Mouse (Mus musculus): ENCODE measurements at regions not wholly inside any gene's neighbourhood (a gene's known extent, or its start where the extent isn't known, plus 50 kb on each side); places are given as distances from the start of the nearest gene placed in this dataset.

DNA sequence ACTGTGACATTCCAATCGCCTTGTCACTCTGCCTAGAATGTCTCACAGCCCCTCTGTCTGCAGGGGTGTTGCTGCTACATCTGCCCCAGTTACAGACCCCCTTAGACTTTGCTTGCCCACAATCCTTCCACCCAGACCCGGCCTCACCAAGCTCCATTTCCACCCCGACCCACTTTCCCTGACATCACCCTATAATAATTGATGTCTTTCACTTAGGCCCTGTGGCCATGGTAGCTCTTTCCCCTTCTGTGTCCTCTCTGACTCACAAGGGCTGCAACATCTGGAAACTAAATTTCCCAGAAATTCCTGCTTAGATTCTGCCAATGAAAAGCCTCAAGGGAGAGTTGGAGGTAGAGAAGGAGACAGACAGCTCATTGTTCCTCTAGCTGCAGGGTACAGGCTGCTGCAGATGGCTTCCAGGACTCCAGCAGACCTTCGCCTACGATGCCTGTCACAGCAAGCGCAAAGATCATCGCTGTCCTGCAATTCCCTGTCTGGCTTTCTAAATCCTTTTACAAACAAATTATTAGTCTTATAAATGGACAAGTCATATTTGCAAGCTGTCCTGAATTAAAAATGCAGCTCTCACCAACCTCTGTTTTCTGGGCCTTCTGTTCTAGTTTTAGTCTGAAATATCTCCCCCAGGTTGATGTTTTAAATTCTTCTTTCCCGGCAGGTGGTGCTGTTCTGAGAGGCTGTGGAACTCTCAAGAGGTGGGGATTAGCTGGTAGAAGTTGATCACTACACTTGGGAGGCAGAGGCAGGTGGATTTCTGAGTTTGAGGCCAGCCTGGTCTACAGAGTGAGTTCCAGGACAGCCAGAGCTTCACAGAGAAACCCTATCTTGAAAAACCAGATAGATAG lies 104.9 kb upstream of the Oxgr1 start:
- no peak for DNase-seq (ENCODE audit: low spot score)

DNA sequence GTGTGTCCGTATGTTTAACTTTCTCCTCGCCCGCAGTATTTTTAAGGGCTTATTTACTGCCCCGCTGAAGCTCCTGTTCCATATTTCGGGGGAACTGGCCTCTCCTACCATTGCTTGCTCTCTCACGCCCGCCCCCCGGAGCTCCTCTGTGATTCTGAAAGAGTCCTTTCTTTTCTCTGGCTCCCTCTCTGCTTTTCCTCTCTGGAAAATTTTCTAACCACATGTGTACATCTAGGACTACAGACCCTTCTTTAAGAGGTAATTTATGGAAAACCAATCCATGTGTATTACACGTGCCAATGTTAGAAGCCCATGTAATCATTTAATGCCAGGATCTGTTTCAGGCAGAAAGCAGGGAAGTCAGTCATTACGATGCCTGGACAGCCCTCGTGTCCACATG lies 106.6 kb upstream of the Oxgr1 start:
- no peak for DNase-seq (ENCODE audit: low spot score)

DNA sequence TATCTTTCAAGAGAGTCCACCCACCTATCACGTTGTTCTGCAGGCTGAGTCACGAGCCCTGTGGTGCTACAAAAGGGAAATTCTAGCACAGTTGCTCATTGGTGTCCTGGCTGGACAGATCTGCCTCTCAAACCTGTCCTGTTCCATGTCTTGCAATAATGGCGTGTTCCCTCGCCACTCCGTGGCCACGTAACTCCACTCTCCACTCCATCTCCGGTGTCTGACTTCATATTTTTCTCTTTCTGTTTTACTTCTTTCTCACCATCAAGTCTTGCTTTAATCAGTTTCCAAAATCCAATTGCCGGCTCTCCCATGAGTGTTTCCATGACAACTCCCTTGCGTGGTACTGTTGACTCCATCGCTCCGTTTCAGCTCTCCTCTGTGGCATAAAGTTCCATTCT lies 107.1 kb upstream of the Oxgr1 start:
- no peak for DNase-seq (ENCODE audit: low spot score)

DNA sequence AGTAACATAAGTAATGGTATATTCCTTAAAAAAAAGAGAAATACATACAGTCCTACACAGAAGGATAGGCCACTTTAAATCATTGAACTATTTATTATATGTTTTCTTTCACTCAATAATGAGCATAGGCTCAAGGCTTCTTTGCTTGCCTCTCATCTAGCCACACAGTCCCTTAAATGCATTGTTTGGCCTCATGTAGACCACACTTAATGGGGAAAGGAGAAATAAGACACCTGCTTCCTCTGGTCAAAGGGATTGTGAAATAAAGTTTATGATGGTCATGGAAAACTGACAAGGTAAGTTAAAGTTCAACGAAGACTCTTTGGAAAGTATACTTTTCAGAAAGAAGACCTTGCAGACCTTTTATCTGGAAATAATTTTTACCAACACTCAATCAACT lies 108.4 kb upstream of the Oxgr1 start:
- no peak for DNase-seq (ENCODE audit: low spot score)

DNA sequence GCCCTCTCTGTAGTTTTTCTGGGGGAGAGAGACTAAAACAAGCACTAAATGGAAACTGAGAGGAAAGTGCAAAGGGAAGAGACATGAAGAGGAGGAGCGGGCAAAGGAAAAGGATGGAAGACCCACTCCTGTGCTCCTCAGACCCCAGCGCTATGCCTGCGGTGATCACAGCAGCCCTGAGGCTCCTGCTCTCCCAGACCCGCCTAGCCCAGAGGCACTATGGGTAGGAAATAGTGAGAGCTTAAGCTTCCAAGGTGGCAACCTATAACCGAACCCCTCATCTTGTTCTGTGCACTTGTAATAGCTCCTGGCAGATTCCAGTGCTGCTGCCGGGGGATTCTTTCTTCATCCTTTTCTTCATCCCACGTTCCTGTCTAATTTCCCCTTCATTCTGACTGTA lies 112.2 kb upstream of the Oxgr1 start:
- DNase-seq (ENCODE audit: low spot score) = no peak

DNA sequence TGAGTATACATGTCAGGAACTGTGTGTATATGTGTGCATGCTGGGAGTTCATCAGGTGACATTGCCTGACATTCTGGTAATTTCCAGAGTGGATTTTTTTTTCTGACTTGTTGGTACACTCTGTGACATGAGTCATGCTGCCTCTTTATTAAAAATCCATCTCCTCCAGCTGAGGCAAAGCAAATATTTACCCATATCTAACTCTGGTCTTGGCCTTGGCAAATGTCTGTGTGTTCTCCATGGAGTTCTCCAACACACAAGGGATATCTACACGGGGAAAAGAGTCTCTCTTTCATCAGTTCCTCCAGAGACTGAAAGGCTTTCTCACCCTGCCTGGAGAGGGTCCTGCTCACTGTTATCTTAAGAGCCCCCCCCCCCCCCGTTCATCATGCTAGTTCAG lies 111.3 kb upstream of the Mbnl2 start:
- peak; percentile 36 for DNase-seq (ENCODE audit: low spot score)

DNA sequence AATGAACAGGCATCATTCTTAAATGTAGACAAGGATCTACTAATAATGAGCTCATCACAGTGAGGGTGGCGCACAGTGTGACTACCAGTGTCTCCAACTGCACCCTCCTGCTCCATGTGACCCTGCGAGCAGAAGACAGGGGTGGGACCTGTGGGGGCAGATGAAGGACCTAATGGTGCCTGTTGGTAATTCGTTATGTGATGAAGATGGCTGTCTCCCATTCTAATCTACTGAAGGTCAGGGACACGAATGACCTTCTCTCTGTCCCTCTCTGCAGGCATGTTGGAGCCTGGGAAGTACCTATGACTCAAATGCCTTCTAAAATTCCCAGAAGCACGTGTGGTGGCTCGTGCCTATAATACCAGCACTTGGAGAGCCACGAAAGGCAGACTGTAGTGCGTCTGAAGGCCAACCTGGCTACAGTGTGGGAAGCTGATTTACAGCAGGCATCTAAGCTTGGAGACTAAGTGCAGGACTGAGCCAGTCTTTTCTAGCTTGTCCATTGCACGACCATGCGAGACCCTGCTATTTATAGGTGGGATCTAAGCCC lies 109.9 kb upstream of the Mbnl2 start:
- DNase-seq (ENCODE audit: low spot score) = no peak

DNA sequence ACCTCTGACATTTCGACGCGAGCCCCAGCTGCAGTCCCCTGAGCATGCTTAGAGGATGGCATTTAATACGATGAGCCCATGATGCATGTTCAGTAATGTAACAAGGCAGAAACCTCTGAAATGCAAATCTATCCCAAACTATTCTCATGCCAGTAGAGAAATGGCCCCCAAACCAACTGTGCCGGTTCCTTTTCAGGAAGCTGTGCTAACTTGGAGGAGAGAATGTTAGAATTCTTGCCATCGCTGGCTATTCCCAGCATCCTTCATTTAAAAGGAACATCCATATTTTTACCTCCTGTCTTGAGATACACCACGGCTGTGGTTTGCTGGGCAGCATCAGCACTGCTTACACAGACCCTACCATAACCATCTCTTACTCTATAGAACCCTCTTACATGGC lies 104.7 kb upstream of the Mbnl2 start:
- no peak for DNase-seq (ENCODE audit: low spot score)

DNA sequence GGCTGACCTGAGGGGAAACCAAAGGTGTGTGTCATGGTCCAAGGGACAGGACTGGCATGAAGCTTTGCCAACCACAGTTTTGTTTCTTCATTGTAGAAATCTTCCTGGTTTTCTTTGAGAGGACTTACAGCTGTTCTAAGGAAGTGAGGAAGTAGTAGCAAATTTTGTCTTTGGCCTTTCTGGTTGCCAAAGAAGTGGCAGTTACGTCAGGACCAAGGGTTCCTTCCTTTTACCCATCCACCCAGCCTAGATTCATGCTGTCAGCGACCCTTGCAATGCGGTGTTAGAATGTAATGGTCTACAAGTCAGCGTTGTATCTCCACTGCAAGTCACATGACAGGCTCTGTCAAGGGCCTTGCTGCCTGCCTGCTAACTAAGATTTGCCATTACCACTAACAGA lies 103.4 kb upstream of the Mbnl2 start:
- no peak for DNase-seq (ENCODE audit: low spot score)

DNA sequence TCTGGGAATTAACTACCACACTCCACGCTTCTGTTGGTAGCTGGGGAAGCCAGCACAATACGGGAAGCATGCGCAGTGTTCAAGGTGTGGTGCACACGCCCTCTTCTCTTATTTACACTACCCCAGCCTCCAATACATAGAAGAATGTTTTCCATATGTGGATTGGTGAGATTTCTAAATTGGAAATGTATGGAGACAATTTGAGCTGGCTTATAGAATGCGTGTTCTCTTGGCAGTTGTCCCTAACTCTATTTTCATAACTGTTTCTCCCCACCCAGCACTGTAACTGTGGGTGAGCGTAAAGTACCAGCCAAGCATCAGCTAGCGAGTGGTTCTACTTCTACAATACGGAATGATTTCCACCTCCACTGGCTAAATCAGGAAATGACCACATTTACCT lies 102.6 kb upstream of the Mbnl2 start:
- no peak for DNase-seq (ENCODE audit: low spot score)

DNA sequence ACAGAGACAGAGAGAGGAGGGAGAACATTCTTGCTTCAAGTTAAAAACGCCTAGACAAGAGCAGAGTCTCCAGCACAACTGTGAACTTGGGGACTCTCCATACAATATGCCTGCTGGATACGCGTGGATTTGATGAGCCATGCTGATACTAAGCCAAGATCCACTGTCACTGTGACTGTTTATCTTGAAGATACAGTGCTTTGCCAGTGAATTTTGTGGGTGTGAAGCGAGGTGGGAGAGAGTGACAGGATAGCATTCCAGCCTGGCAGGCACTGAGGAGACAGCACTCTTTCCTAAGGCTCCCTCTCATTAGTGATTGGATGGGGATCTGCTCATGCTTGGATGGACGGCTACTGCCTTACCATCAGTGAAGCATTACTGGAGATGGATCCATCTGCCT lies 100.9 kb upstream of the Mbnl2 start:
- no peak for DNase-seq (ENCODE audit: low spot score)

DNA sequence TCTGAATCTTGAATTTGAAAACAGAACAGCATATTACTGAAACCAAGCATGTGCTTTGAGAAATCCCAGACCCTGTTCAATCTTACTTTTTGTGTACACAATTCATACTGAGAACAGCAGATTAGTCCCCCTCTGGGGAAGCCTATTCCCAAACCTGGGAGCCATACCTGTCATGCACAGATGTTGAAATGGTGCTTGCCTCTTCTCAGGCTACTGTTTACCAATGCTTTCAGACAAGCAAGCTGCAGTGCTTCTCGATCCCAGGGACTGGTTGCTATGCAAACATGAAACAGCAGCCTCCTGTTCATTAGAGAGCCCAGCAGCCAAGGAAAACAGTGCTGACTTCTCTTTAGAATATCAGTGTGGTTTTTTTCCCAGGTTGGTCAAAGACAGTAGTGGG lies 80.3 kb upstream of the Mbnl2 start:
- no peak for DNase-seq (ENCODE audit: low spot score)

DNA sequence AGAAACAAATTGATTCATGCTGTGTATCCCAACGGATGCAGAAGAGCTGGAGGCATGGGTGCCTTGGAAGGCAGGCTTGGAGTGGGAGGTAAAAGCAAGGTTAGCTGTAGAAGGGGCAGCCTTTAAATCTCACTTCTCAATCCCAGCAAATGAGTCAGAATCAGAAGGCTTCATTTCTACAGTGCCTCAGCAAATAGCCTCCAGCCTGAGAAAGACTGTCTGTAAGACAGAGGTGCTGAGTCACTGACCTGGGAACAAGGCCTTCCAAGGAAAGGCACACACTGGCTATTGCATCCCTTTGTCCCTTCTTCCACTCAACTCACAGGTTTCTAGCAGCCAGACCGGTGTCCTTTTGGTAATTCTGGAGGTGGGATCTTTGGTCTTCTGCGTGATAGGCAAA lies 63.7 kb upstream of the Mbnl2 start:
- no peak for DNase-seq (ENCODE audit: low spot score)

DNA sequence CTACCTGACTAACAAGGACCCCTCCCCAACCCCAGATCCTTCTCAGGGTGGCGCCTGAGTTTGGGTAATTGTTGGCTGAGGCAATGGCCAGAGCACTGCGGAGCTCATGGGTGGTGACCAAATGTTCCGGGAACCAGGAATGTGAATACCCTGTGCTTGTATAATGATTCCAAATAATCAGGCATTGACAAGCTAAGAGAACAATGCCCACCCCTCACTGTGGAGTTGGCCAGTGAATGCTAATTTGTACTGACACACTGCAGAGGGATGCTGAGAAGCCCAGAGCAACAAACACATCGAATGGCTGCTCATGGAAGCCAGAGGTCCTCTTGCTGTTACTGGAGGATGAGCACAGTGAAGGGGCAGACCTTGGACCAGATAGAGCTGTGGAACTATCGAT lies 62.8 kb upstream of the Mbnl2 start:
- DNase-seq (ENCODE audit: low spot score) = no peak

DNA sequence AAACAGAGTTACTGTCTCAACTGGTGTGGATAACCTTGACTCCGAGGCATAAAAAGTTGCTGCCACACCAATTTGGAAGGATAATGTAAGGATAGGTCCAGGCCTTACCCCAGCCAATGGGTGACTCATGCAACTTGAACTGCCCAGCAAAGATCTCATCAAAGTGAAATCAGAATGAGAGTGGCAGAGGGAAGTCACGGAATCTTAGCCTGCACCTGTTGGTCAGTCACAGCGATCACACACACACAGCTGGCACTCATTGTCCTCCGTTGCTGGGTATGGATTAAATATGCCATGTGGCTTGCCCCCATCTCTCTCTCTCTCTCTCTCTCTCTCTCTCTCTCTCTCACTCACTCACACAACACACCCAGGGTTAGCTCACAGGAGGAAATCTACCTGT lies 56.2 kb upstream of the Mbnl2 start:
- no peak for DNase-seq (ENCODE audit: low spot score)

DNA sequence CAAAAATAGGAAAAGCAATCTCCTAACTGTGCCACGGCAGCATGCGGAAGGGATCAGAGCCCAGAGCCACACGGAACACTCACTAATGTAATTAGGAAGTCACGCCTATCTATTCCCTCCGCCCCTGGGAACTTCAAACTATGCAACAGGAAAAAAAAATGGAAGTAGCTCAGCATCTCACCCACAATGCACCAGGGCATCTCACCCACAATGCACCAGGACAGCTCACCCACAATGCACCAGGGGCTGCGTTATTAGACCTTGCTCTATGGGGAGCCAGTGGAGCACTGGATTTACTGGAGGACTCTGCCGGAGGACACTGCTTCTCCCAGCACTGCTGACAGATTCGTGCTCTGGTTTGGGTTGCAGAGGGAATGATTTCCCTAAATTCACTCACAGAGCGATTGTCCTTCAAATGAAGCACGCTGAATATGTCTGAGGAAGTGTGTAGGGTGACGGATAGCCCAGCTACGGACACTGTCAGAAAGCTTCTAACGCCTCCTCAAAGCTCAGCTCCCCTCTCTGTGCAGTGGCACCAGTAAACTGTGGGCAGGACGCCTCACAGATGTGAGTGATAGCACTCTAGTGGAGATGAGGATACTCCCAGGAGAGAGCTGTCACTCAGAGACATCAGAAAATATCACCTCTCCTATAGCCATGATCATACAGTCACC lies 51.8 kb upstream of the Mbnl2 start:
- DNase-seq (ENCODE audit: low spot score) = no peak

DNA sequence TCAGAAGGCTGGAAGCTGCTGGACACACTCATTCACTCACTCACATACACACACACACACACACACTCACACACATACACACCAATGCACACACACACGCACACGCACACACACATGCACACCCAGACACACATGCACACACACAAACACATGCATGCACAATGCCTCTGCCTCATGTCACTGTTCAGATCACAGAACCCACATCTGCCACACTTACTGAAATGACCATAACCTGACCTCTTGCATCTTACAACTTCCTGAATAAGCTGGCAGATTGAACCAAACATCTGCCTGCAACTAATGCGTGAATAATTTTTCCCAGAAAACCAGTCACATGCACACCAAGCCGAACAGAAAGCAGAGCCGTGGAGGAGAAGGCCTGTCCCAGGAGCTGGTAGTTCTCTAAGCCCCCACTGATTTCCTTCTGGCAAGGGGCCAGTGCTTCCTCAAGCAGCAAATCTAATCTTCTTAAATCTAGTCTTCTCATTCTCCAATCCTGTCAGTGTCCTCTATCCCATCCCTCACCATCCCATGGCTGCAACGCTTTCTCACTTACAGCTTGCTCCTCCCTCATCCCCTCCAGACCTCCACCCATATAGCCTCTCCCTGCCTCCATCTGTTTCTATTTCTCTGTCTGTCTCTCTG lies 51.1 kb upstream of the Mbnl2 start:
- no peak for DNase-seq (ENCODE audit: low spot score)

DNA sequence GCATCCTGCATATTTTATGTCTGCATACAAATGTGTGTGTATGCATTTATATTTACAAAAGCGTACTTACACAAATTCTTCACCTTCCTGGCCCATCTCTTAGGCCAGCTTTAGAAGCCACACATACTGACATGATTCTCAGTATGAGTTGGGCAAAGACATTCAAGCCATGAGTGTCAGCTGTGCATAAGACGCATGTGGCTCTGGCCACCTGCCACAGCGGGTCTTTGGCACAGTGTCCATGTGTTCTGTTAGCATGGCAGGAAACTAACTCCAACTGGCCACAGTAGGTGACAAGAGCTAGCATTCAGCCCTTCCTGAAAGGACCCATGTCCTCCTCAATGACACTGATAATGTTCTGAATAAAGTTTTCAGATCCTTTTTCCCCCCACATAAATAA lies 49.8 kb upstream of the Mbnl2 start:
- no peak for DNase-seq (ENCODE audit: low spot score)
